Mouse (Mus musculus): ENCODE data around the gene Btbd8.
A peak's percentile ranks its signal among the peaks of the same experiment; 100 is the strongest.

DNA sequence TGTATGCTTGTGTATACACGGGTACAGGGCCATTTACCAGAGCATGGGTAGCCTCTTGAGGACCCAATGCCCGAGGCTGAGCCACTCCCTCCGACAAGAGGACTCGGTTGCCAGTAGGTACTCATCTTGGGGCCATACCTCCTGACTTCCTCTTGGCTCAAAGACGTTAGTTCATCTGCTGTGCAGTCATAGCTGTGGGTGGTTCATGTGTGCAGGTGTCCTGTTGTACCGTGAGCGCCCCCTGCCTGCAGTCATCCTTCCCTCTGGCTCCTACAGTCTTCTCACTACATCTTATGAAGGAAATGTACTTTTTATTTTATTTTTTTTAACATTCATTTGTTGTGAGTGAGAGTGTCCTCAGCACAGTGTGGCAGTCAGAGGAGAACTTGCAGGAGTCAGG, 75.8 kb downstream of the Btbd8 start:
- TF ChIP-seq POLR2A (IDR thresholded peaks at IDR 0.05; ENCODE audit: low read depth, low read length) (no peak), CTCF (conservative IDR thresholded peaks at IDR 0.05; ENCODE audit: insufficient read depth, insufficient read length, low read depth, low read length) (peak; percentile 75)

All from kidney, adult 2 months (tissue).